Mouse (Mus musculus): ENCODE measurements around the gene Gm3336. TPM values are rescaled to one million over a fixed set of nuclear protein-coding genes. Genes with fewer than 3 reads are reported as not detected.
A peak's percentile ranks its signal among the peaks of the same experiment; 100 is the strongest.

Gene Gm3336
- polyA plus RNA-seq, 1 experiment from 2014 or later = not detected

DNA sequence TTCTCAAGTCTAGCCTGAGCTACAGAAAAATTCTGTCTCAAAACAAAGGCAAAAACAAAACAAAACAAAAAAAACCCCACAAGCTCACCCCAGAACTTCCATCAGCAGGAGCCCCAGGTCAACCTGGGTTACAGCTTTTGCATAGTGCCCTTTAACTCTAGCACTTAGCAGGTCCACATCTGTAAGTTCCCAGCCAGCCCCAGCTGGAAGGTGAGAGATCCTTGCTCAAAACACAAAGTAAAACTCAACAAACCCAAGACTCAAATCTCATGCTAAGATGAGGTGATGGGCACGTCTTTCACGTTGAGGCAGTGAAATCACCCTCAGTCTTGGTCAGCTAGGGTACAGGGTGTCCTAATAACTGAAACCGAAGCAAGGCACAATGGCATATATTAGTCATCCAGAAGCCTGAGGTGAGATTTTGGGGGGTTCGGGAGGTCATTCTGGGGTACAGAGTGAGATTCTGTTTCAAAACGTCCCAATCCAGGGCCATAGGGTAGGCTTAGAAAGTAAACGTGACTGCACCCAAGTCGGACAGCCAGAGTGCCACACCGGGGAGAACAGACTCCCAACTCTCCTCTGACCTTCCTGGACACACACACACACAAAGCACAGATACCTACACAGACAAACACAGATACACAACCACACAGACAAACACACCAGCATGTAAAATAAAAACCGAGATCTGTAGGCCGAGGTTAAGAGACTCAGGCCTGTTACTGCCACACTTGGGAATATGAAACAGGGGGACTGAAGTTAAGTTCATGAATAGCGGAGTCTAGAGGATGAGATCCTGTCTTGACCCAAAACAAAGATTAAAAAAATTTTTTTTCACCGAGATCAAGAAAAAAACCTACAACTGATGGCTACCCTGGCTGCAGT lies 20.7 kb upstream of the Gm3336 start:
- no peaks in the 10 kb centered on the region for H3K36me3 ChIP-seq (ENCODE audit: control insufficient read depth, insufficient read depth, low read length)
- peak overlapping the region; percentile 71 for H3K4me2 ChIP-seq (ENCODE audit: low read depth, low read length, severe bottlenecking)
- DNase-seq (ENCODE audit: low spot score) (no peak), ATAC-seq (replicated peaks; ENCODE audit: low FRiP score) (no peak)
- peak overlapping the region; percentile 91 for H3K4me3 ChIP-seq (ENCODE audit: low read depth, low read length)
- peaks cover 35% of the 10 kb centered on the region for H3K4me1 ChIP-seq (replicated peaks; ENCODE audit: control insufficient read depth, insufficient read depth, low read length)
- no peak overlapping the region; the same call in none of the 2 replicates for H3K9ac ChIP-seq (ENCODE audit: low read length)
- 76% methylated on average over 12 of the region's 12 CpGs for WGBS
- H3K9me3 ChIP-seq (ENCODE audit: control insufficient read depth, low read length) = no peaks in the 10 kb centered on the region
- H3K27me3 ChIP-seq (ENCODE audit: control insufficient read depth, insufficient read depth, low read length) = no peaks in the 10 kb centered on the region
- peak overlapping the region; percentile 72 for H3K27ac ChIP-seq (ENCODE audit: low read depth, low read length)

DNA sequence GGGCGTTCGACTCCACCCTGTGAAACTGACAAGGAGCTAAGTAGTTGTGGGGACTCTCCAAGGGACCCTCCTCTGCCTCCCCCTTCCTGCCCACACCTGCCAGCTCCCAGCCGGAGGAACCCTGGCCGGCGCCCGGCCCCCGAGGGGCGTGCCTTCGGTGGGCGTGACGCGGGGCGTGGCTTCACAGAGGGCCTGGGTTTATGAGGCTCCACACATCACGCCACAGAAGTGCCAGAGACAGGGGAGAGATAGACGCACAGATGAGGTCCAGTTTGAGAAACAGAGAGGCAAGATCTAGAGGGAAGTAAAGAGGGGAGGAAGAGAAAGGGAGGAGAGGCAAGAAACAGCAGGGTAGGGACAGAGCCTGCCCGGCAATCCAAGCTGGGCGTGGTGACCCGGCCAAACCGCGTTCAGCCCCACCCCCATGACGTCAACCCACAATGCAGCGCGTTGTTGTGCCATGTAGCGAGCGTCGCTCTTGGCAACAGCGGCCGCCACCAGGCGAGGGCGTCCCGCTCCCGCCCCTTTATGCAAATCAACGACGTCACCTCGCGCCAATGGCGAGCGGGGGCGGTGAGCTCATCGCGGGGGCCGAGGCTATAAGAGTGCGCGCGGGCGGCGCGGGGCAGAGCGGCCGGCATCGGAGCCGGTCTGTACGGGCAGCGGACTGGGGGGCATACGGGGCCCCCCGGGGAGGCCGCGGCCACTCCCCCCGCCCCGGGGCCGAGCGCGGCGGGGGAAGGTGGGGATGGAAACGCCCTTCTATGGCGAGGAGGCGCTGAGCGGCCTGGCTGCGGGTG lies 19.8 kb upstream of the Gm3336 start, which contains the start of gene Jund:
Gene Jund, plus strand, starts transcription at position 640 of the 800 bp plus-strand sequence.
- DNase-seq (ENCODE audit: low spot score) (peak; percentile 100), ATAC-seq (replicated peaks; ENCODE audit: low FRiP score) (peak; percentile 86)
- Histone ChIP-seq H3K4me1 (replicated peaks; ENCODE audit: control insufficient read depth, insufficient read depth, low read length) (peaks cover 35% of the 10 kb centered on the region), H3K4me2 (ENCODE audit: low read depth, low read length, severe bottlenecking) (peak within 1 kb of the TSS; percentile 71), H3K27me3 (ENCODE audit: control insufficient read depth, insufficient read depth, low read length) (no peaks in the 10 kb centered on the region), H3K36me3 (ENCODE audit: control insufficient read depth, insufficient read depth, low read length) (no peaks in the 10 kb centered on the region), H3K9me3 (ENCODE audit: control insufficient read depth, low read length) (no peaks in the 10 kb centered on the region), H3K9ac (ENCODE audit: low read length) (peak within 1 kb of the TSS; percentile 87), H3K27ac (ENCODE audit: low read depth, low read length) (peak within 1 kb of the TSS; percentile 96), H3K4me3 (ENCODE audit: low read depth, low read length) (peak within 1 kb of the TSS; percentile 91)
- under 1% methylated on average over 69 of the region's 69 CpGs for WGBS

DNA sequence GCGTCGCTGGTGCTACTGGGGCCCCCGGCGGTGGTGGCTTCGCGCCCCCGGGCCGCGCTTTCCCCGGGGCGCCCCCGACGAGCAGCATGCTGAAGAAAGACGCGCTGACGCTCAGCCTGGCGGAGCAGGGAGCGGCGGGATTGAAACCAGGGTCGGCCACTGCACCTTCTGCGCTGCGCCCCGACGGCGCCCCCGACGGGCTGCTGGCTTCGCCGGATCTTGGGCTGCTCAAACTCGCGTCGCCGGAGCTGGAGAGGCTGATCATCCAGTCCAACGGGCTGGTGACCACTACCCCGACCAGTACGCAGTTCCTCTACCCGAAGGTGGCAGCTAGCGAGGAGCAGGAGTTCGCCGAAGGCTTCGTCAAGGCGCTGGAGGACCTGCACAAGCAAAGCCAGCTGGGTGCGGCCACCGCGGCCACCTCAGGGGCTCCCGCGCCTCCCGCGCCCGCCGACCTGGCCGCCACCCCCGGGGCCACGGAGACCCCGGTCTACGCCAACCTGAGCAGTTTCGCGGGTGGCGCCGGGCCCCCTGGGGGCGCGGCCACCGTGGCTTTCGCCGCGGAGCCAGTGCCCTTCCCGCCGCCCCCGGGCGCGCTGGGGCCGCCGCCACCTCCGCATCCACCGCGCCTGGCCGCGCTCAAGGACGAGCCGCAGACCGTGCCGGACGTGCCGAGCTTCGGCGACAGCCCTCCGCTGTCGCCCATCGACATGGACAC lies 19.1 kb upstream of the Gm3336 start:
- Histone ChIP-seq H3K9ac (ENCODE audit: low read length) (peak overlapping the region; percentile 87), H3K27me3 (ENCODE audit: control insufficient read depth, insufficient read depth, low read length) (no peaks in the 10 kb centered on the region), H3K4me1 (replicated peaks; ENCODE audit: control insufficient read depth, insufficient read depth, low read length) (peaks cover 35% of the 10 kb centered on the region), H3K4me2 (ENCODE audit: low read depth, low read length, severe bottlenecking) (peak overlapping the region; percentile 71), H3K27ac (ENCODE audit: low read depth, low read length) (peak overlapping the region; percentile 96), H3K9me3 (ENCODE audit: control insufficient read depth, low read length) (no peaks in the 10 kb centered on the region), H3K4me3 (ENCODE audit: low read depth, low read length) (peak overlapping the region; percentile 91), H3K36me3 (ENCODE audit: control insufficient read depth, insufficient read depth, low read length) (no peaks in the 10 kb centered on the region)
- under 1% methylated on average over 83 of the region's 89 CpGs for WGBS
- DNase-seq (ENCODE audit: low spot score) = no peak
- ATAC-seq (replicated peaks; ENCODE audit: low FRiP score) = no peak

DNA sequence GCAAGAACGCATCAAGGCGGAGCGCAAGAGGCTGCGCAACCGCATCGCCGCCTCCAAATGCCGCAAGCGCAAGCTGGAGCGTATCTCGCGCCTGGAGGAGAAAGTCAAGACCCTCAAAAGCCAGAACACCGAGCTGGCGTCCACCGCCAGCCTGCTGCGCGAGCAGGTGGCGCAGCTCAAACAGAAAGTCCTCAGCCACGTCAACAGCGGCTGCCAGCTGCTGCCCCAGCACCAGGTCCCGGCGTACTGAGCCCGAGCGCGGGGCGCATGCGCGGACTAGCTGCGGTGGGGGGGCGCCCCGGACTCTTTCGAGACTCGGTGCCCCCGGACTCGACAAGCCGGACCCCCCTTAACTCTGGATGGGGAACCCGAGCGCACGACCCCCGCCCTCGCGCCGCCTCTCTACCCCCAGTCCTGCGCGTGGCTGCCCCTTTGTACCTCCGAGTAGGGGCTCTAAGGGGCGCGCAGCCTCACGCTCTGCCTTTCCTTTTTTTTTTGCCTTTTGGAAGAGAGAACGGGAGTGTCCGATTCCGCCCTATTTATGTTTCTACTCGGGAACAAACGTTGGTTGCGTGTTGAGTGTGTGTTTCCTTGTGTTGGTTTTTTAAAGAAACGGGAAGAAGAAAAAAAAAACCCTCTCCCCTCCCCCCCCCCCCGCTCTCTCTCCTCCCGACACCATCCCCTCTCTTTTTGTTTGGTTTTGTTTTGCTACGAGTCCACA lies 18.3 kb upstream of the Gm3336 start:
- peak overlapping the region; percentile 91 for H3K4me3 ChIP-seq (ENCODE audit: low read depth, low read length)
- H3K4me1 ChIP-seq (replicated peaks; ENCODE audit: control insufficient read depth, insufficient read depth, low read length) = peaks cover 35% of the 10 kb centered on the region
- under 1% methylated on average over 59 of the region's 59 CpGs for WGBS
- H3K27me3 ChIP-seq (ENCODE audit: control insufficient read depth, insufficient read depth, low read length) = no peaks in the 10 kb centered on the region
- DNase-seq (ENCODE audit: low spot score) (peak; percentile 91), ATAC-seq (replicated peaks; ENCODE audit: low FRiP score) (peak; percentile 6; the same call in 1 of the 2 replicates)
- H3K4me2 ChIP-seq (ENCODE audit: low read depth, low read length, severe bottlenecking) = peak overlapping the region; percentile 71
- H3K9me3 ChIP-seq (ENCODE audit: control insufficient read depth, low read length) = no peaks in the 10 kb centered on the region
- no peaks in the 10 kb centered on the region for H3K36me3 ChIP-seq (ENCODE audit: control insufficient read depth, insufficient read depth, low read length)
- H3K9ac ChIP-seq (ENCODE audit: low read length) = peak overlapping the region; percentile 87
- H3K27ac ChIP-seq (ENCODE audit: low read depth, low read length) = peak overlapping the region; percentile 96

DNA sequence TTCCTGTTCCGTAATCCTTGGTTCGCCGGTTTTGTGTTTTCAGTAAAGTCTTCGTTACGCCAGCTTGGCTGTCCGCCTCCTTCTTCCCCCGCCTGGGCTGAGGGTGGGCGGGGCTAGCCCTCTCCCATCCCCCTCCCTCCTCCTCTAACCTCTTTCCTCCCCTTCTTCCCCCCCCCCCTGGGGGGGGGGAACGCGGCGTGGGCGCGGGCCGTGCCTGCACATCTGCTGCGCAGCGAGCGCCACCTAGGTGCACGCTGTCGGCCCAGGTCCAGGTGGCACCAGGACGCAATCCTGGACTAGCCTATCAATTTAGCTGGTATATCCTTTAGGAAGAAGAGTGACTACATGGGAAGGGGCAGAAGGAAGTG lies 17.8 kb upstream of the Gm3336 start:
- H3K9me3 ChIP-seq (ENCODE audit: control insufficient read depth, low read length) = no peaks in the 10 kb centered on the region
- H3K9ac ChIP-seq (ENCODE audit: low read length) = peak overlapping the region; percentile 87
- H3K27me3 ChIP-seq (ENCODE audit: control insufficient read depth, insufficient read depth, low read length) = no peaks in the 10 kb centered on the region
- peak; percentile 19 for ATAC-seq (replicated peaks; ENCODE audit: low FRiP score)
- H3K4me3 ChIP-seq (ENCODE audit: low read depth, low read length) = peak overlapping the region; percentile 91
- H3K27ac ChIP-seq (ENCODE audit: low read depth, low read length) = peak overlapping the region; percentile 96; the same call in 1 of the 2 replicates
- H3K36me3 ChIP-seq (ENCODE audit: control insufficient read depth, insufficient read depth, low read length) = no peaks in the 10 kb centered on the region
- DNase-seq (ENCODE audit: low spot score) = peak; percentile 95
- under 1% methylated on average over 20 of the region's 20 CpGs for WGBS
- H3K4me2 ChIP-seq (ENCODE audit: low read depth, low read length, severe bottlenecking) = peak overlapping the region; percentile 49
- peaks cover 32% of the 10 kb centered on the region for H3K4me1 ChIP-seq (replicated peaks; ENCODE audit: control insufficient read depth, insufficient read depth, low read length)

DNA sequence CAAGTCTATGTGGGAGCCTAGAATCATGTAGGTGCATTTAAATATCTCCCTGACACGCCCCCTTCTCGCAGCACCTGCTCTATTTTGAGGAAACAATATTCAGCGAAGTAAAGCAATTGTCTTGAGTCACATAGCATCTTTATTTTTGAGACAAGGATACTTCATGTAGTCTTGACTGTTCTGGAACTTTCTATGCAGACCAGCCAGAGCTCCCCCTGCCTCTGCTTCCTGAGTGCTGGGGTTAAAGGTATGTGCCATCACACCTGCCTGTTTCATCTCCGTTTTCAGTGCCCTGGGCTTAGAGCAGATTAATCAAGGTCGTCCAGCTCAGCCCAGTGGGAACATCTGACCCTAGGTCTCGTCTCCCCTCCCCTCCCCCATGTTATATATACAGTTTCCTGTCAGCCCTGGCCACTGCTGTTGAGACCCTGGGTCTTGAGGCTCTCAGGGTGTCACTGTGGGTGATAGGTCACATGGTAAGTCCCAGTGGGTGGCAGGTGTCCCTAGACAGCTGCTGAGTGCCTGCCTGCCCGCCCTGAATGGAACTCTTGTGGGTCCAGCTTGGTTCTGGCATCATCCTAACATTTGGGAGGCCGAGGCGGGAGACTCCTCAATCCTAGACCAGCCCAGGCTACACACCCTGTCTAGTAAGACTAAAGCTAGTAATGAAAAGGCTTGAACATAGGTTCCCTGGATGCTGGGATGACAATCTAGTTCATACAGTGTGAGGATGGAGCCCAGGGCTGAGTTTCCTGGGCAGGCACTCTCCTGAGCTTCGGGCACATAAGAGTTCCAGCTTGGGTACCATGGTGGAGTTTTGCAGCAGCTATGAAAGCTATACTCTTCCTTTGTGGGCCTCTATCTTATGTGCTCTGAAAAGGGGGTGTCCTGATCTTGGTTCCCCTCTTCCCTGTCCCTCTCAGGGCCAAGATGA lies 17.0 kb upstream of the Gm3336 start:
- ATAC-seq (replicated peaks; ENCODE audit: low FRiP score) (no peak), DNase-seq (ENCODE audit: low spot score) (no peak)
- H3K9ac ChIP-seq (ENCODE audit: low read length) = peak overlapping the region; percentile 87
- peak overlapping the region; percentile 91 for H3K4me3 ChIP-seq (ENCODE audit: low read depth, low read length)
- 59% methylated on average over 10 of the region's 10 CpGs for WGBS
- H3K9me3 ChIP-seq (ENCODE audit: control insufficient read depth, low read length) = no peaks in the 10 kb centered on the region
- H3K4me2 ChIP-seq (ENCODE audit: low read depth, low read length, severe bottlenecking) = peak overlapping the region; percentile 49
- no peaks in the 10 kb centered on the region for H3K36me3 ChIP-seq (ENCODE audit: control insufficient read depth, insufficient read depth, low read length)
- peak overlapping the region; percentile 96; the same call in 1 of the 2 replicates for H3K27ac ChIP-seq (ENCODE audit: low read depth, low read length)
- H3K27me3 ChIP-seq (ENCODE audit: control insufficient read depth, insufficient read depth, low read length) = no peaks in the 10 kb centered on the region
- H3K4me1 ChIP-seq (replicated peaks; ENCODE audit: control insufficient read depth, insufficient read depth, low read length) = peaks cover 24% of the 10 kb centered on the region

DNA sequence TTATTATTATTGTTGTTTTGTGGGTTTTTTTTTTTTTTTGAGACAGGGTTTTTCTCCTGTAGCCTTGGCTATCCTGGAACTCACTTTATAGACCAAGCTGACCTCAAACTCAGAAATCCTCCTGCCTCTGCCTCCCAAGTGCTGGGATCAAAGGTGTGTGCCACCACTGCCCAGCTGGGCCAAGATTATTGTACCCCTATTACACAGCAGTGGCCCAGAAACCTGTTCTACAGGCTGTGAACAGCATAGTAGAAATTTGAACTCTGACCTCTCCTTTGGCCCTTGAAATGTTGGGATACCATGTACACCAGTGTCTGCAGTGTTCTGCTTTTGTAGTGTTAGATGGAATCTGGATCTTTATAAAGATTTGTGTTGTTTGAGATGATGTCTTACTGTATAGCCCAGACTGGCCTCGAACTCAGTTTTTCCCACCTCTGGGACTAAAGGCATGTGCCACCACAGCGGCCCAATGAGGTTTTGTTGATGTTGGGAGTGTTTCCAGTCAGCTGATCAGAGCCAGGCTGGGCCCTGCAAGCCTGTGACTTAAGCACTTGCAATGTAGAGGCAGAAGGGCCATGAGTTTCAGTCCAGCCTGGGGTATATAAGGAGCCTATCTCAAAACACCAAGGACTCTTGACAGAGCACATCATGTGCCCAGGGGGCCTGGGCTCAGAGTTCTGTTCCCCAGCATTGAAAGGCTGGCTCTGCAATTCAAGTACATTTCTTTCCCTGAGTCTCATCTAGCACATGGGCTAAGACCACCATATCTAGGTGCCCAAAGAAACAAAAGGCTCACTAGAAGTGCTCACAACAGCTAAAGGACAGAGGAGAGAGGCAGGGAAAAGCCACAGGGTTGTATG lies 16.1 kb upstream of the Gm3336 start:
- Histone ChIP-seq H3K4me1 (replicated peaks; ENCODE audit: control insufficient read depth, insufficient read depth, low read length) (peaks cover 15% of the 10 kb centered on the region), H3K4me2 (ENCODE audit: low read depth, low read length, severe bottlenecking) (no peak overlapping the region), H3K9me3 (ENCODE audit: control insufficient read depth, low read length) (no peaks in the 10 kb centered on the region), H3K27me3 (ENCODE audit: control insufficient read depth, insufficient read depth, low read length) (no peaks in the 10 kb centered on the region), H3K36me3 (ENCODE audit: control insufficient read depth, insufficient read depth, low read length) (no peaks in the 10 kb centered on the region), H3K27ac (ENCODE audit: low read depth, low read length) (no peak overlapping the region), H3K4me3 (ENCODE audit: low read depth, low read length) (no peak overlapping the region), H3K9ac (ENCODE audit: low read length) (no peak overlapping the region)
- DNase-seq (ENCODE audit: low spot score) = no peak
- ATAC-seq (replicated peaks; ENCODE audit: low FRiP score) = no peak
- 92% methylated on average over 2 of the region's 2 CpGs for WGBS

Data from forebrain, embryonic 11.5 days (tissue).